Mouse (Mus musculus) CD8-positive naive resting alpha-beta T cell, adult 57 days (primary cell): ENCODE results near the gene Olfr933. TPM values are rescaled to one million over a fixed set of nuclear protein-coding genes. Genes with fewer than 3 reads are reported as not detected.

Experiments used
- total RNA-seq: library from RNA; stranded (reverse); gene quantifications from one replicate; pipeline ENCODE4 v1.2.4, GENCODE M21; 2023

Olfr933 gene
- not detected for total RNA-seq

DNA sequence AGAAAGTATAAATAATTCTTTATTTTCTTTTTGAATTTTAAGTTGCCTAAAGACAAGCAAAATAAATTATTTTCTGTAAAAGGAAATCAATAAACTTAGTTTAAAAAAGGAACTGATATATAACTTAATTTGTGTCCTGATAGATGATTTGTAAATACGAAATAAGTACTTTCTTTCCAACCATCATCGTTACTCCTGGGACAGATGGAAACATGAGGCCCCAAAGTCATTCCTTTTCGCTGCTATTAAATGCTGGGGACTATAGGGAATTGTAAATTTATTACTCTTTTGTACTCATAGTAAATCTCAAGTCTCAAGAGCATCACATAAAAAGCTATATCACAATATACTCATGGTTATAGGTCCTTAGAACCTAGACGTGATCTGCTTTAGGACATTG is at the start of gene Olfr933:
Gene Olfr933, plus strand, starts transcription at position 301 of the 400 bp plus-strand sequence.

DNA sequence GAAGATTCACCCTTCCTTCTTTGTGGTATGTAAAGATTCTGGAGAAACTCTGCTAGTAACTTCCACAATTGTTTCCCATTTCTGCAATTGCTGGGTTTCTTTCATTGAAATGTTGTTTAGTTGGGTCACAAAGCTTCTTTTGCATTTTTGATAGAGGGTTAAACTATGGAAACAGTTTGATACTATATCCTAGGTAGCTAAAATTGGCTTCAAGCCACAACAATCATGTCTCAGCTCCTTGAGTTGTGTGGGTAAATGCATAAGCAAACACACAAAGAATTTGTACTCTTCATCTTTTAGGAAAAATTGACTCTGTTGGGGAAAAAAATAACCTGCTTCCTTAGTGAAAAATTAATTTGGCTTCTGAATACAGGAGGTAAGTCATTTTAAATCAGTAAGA is 42.6 kb upstream of the Olfr933 start, which contains the start of gene Olfr930:
Gene Olfr930, plus strand, starts transcription at position 301 of the 400 bp plus-strand sequence.

DNA sequence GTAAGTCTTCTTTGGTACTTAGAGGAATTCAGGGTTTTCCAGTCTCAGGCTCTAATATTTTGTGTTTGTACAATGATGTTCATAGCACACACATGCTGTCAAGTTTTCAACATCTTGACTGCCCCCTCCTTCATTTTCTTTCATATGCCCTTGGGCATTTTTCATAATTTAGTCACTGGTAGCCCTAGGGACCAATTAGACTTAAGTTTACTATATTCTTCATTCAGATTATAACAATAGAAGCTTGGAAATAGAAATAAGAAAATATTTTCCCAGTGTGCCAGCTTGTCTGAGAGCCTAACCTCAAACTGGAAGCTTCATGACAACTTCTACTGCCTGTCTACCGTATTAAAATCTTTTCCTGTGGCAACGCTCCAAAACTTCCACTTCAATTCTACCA is 16.1 kb downstream of the Olfr933 start, which contains the start of gene Olfr934:
Gene Olfr934, minus strand, starts transcription at position 101 of the 400 bp plus-strand sequence.

GRCm38 (mm10) chr9:38999583-38999982 is 27.5 kb downstream of the Olfr933 start, which contains the start of gene Olfr935:
Olfr935 (minus strand) TSS chr9:38999683.

GRCm38 (mm10) chr9:39023277-39023676 is 51.2 kb downstream of the Olfr933 start, which contains the start of gene Olfr146:
Olfr146 (minus strand) TSS chr9:39023377.

Other genes starting within 250 kb of the Olfr933 start
- 0.09 TPM for gene Olfr920, start 220.0 kb upstream of the Olfr933 start, total RNA-seq
- gene Olfr921, start 199.2 kb upstream of the Olfr933 start, total RNA-seq = not detected
- not detected for gene Olfr922, start 157.7 kb upstream of the Olfr933 start, total RNA-seq
- not detected for gene Olfr923, start 145.8 kb upstream of the Olfr933 start, total RNA-seq
- not detected for gene Olfr924, start 127.9 kb upstream of the Olfr933 start, total RNA-seq
- not detected for gene Olfr26, start 117.3 kb upstream of the Olfr933 start, total RNA-seq
- gene Olfr926, start 95.2 kb upstream of the Olfr933 start, total RNA-seq = not detected
- not detected for gene Olfr930, start 42.5 kb upstream of the Olfr933 start, total RNA-seq
- gene Olfr934, start 16.0 kb downstream of the Olfr933 start, total RNA-seq = not detected
- not detected for gene Olfr935, start 27.4 kb downstream of the Olfr933 start, total RNA-seq
- not detected for gene Olfr146, start 51.1 kb downstream of the Olfr933 start, total RNA-seq
- not detected for gene Olfr937, start 92.6 kb downstream of the Olfr933 start, total RNA-seq
- not detected for gene Olfr938, start 106.6 kb downstream of the Olfr933 start, total RNA-seq
- not detected for gene Olfr27, start 155.8 kb downstream of the Olfr933 start, total RNA-seq
- gene Olfr943, start 194.0 kb downstream of the Olfr933 start, total RNA-seq = not detected
- not detected for gene Olfr944, start 229.6 kb downstream of the Olfr933 start, total RNA-seq